Mouse (Mus musculus) gastrocnemius, postnatal 14 days (tissue): ENCODE data around the gene Sh3pxd2a. TPM values are rescaled to one million over a fixed set of nuclear protein-coding genes. Genes with fewer than 3 reads are reported as not detected.
A peak's percentile ranks its signal among the peaks of the same experiment; 100 is the strongest.

Source experiments
- DNase-seq: peaks from one replicate; pipeline ENCODE4 v3.0.0; 2021; ENCODE audit warnings: mixed read lengths
- intact Hi-C: fragments of 180-260 bp; cut with DNase I; formaldehyde crosslinking; loops from one replicate; pipeline ENCODE4 v1.15.1; 2025; ENCODE audit warnings: low total_unique reads
- total RNA-seq, 2 experiments: library from RNA; stranded (reverse); gene quantifications; 2 replicates each; pipeline ENCODE4 v1.2.3; 2021

Gene Sh3pxd2a
- total RNA-seq, 2 experiments from 2014 or later = 50.6 to 58.9 TPM

DNA sequence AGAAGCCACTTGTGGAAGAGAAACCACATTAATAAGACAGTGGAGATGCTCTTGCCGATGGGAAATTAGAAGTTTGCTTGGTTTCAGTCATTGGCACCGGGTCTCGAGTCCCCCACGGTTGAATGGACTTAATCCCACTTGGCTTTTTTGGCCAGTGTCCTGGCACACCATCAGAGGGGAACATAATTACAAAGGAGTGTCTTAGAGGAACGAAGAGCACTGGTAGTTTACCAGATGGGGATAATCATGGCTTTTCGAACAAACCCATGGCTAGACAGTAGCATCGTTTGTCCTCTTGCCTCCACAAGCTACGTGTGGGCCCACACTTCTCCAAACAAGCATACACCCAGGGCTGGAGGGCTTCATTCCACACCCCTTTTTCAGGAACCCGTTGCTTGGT is 33.1 kb upstream of the Sh3pxd2a start:
- intact Hi-C loops = loop anchor here (2.0 to 10.0 kb wide), 2 partner anchors 139 to 233 kb away; no protein-coding TSS in a partner anchor
- DNase-seq = no peak

DNA sequence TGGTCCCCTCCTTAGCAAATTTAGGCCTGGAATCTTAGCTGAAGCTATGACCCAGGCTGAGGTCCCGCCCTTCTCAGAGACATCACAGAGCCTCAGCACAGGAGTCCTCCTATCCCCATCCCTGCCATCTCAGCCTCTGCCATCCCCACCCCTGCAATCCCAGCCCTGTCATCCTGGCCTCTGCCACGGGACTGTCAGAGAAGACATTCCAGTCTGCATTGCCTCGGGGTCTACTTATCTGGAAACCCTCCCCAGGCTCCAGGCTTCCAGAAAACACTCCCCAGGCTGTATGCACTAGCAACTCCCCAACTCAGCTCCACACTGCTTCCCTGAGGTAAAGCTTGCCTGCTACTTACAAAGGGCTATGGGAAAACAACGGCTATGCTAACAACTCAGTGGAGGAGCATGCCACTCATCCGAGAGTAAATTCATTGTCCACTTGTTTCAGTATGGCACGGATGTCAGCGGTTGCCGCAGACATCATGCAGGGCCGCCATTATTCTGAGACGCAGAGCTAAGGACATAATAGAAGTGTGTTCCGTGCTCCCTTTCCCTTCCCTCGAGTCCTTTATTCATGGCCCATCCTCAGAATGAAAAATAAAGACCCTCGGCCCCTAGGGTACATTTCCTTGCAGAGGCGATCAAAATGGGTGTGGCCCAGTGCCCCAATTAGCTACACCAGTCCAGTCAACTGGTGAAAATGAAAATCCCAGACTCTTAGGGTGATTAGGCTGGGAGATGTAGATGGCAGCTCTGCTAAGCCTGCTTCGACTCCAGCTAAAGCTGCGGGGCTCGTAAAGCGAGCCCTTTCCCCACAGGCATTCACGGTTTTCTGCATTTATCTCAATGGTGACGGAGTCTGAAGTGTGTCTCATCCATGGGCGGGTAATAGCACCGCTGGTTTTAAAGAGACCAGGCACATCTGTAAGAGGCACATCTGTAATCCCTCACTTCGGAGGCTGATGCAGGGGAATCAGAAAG is 29.1 kb upstream of the Sh3pxd2a start:
- no peak for DNase-seq
- intact Hi-C loops = loop anchor here (10.0 kb wide), 1 partner anchor 229 kb away; no protein-coding TSS in a partner anchor

DNA sequence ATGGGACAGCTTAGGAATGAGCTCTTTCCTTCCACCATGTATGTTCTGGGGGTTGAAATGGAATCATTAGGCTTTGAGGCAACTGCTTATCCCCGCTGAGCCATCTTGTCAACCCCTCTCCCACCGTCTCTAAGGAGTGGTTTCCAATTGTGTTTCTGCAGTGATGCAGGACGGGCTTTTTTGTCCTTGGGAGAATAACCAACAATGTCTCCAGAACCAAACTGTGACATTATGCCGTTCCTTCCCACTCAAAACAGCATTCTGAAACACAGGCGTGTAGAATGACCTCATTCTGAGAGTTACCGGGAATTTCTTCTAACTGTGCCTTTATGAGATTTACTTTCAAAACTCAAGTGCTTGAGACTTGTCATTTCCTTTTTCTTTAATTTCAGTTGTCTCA is 28.2 kb upstream of the Sh3pxd2a start:
- DNase-seq = no peak
- intact Hi-C loops = loop anchor here (10.0 kb wide), 1 partner anchor 228 kb away; no protein-coding TSS in a partner anchor

DNA sequence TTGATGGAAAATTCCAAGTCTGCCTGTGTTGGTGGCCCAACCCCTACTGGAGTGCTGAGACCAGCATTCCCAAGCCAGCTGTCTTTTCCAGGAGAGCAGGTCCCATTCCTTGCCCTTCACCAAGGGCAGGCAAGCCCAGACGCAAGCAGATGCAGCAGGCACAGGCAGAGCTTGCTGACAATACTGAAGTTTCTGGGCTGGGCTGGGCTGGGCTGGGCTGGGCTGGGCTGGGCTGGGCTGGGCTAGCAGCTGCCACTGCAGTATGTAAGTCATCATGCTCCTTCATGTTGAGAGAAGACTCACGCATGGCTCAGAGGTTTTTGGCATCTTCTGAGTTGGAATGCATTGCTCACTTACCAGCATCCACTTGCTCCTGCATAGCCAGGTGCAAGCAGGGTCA is 27.7 kb upstream of the Sh3pxd2a start:
- no peak for DNase-seq
- intact Hi-C loops = loop anchor here (10.0 kb wide), 1 partner anchor 227 kb away; no protein-coding TSS in a partner anchor

DNA sequence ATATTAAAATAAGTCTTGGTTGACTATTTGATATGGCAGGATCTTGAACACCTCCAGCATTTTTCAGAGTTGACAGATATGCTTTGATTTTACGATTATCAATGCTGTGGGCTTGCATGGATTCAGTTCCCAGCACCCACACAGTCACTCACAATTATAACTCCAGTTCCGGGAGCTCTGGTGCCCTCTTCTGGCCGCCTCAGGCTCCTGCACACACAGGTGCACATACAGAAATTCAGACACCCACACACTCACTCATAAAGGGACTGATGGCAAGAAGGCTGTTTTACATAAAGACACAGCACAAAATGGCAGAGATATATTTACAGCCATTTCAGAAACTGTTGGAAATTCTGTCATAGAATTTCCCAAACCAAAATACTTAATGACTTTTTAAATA is 25.0 kb upstream of the Sh3pxd2a start:
- intact Hi-C loops = no loop called here
- DNase-seq = no peak

DNA sequence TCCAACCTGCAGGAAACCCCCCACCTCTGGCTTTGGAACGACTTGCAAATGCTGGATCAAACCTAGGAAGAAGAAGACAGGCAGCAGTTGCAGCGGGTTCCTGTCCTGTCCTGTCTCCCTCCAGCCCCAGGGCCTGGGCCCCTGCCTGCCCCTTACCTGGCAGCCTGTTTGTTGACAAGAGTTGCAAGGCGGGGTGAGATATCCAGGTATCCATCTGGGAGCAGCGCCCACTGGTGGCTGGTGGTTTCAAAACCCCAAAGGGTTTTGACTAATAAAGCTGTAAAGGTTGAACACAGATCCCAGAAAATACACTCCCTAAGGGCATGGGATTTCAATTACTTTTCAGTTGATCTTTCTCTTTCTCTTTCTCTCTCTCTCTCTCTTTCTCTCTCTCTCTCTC is 24.0 kb upstream of the Sh3pxd2a start:
- intact Hi-C loops = no loop called here
- no peak for DNase-seq

DNA sequence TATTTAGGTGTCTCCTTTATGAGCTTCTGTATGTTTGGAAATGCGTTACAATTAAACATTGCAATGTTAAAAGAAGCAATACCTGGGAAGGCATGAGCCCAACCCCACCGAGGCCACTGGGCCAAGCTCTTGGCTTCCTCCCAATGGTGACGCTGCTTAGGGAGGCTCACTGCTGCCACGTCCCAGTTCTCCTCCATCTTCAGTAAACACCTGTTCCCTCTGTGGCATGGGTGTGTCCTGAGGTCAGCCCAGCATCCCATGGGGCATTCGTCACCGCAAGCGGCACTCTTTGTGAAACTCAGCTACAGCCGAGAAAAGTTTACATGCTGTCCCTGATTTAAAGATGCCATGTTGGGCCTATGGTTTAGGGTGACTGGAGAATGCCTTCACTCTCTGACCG is 23.4 kb upstream of the Sh3pxd2a start:
- intact Hi-C loops = no loop called here
- DNase-seq = no peak

DNA sequence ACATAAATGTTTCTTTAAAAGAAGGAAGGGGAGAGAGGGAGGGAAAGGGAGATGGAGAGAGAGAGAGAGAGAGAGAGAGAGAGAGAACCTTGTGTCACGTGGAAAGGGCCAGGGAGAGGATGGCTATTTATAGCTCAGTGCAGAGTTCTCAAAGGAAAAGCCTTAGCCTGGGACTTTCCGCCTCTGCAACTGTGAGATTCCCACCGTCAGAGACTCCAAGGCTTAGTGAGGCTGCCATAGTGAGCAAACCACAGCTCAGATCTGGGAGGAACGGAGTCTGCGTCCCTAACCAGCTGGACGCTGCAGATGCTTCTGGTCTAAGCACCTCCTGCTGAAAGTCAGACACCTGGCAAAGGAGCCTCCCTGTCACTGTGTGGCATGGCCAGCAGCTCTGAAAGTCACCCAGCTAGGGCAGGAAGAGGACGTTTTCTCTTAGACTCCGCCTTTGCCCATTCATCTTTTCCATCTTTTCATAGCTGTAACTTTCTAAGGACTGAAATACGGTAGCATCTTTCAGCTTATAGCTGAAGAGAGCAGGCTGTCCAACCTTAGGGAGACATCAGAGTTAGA is 21.9 kb upstream of the Sh3pxd2a start:
- intact Hi-C loops = no loop called here

DNA sequence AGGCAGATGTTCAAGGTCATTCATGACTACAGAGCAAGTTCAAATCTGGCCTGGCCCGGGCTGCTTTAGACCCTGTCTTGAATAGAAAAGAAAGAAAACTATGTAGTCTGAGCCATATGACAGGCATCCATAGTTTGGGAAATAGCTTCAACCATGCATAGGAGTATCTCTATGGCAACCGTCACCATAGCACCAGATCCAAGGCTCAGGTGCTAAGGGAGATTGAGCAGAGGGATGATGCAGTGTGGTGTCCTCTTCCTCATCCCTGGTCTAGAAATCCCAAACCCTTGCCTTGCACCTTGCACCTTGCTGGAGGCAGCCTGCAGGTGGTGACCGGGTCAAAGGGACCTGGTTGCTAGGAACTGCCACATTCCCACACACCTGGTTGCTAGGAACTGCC is 19.9 kb upstream of the Sh3pxd2a start:
- intact Hi-C loops = no loop called here
- DNase-seq = no peak

More for the DNA sequence above, 21.9 kb upstream of the Sh3pxd2a start:
- peak; percentile 21 for DNase-seq

DNA sequence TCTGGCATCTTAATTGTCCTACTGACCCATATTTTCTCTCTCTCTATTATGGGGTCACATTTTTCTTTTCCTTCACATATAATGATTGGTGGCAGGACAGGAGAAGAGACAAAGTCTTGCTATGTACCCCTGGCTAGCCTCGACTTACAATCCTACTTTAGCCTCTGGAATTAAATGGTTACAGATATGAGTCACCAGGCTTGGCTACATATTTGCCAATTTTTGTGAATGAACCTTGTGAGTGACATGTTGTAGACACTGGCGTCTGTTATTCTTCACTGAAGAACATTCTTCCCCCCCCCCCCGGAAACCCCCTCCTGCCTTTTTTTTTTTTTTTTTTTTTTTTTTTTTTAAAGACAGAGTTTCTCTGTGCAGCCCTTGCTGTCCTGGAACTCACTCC is 19.1 kb upstream of the Sh3pxd2a start:
- DNase-seq = no peak
- intact Hi-C loops = no loop called here

DNA sequence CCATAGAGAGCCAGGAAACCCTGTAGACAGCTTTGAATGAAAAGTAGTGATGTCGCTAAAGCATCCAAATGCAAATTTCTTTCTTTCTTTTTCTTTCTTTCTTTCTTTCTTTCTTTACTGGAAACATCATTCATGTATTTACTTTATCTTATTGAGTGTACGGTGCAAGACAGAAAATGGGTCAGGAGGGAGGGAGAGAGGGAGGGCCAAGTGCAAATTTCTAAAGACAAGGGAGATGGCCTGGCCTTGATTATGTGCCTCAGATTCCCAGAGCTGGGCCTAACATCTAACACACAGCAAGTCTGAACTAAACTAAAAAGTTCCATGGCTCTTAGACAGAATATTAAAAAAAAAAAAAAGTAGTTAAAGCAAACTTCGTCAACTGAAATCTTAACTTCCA is 9.3 kb upstream of the Sh3pxd2a start:
- no peak for DNase-seq
- intact Hi-C loops = loop anchor here (5.0 kb wide), 1 partner anchor 96 kb away; no protein-coding TSS in a partner anchor

DNA sequence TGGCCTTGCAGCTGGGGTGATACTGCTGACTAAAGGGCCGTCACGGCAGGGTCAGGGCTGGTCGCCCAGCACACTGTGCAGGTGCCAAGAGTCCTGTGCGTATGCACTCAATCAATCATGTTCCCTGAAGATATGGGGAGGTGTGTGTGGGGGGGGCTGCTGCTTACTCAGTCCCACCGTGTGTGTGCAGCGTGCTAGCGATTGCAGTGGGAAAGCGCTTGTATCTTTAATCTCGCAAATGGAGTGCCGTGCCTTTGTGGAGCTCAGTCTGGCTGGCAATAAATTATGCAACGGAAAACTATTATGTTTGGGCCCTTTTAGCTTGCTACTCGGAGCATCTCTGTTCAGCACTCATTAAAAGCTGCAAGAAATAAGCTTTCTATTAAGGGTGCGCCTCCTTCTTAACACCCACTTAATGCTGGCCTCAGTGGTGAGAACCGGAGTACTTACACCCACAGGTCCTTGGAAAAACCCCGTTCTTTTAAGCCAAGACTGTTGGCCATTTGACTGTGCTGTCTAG is 8.7 kb upstream of the Sh3pxd2a start:
- DNase-seq = peak; percentile 62
- intact Hi-C loops = loop anchor here (5.0 kb wide), 1 partner anchor 96 kb away; no protein-coding TSS in a partner anchor

DNA sequence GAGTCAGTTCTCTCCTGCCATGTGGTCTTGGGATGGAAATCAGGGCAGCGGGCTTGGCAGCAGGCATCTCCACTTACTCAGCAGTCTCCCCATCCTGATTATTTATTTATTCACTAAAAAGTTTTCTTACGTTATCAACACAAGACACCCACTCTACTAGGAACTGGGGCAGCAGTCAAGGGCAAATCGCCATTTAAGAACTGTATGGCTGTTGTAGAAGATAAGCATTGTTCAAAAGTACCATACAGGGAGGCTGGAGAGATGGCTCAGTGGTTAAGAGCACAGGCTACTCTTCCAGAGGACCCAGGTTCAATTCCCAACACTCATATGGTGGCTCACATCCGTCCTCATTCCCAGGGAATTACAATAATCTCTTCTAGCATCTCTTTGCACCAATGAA is 7.6 kb upstream of the Sh3pxd2a start:
- intact Hi-C loops = loop anchor here (5.0 kb wide), 1 partner anchor 95 kb away; no protein-coding TSS in a partner anchor
- no peak for DNase-seq

DNA sequence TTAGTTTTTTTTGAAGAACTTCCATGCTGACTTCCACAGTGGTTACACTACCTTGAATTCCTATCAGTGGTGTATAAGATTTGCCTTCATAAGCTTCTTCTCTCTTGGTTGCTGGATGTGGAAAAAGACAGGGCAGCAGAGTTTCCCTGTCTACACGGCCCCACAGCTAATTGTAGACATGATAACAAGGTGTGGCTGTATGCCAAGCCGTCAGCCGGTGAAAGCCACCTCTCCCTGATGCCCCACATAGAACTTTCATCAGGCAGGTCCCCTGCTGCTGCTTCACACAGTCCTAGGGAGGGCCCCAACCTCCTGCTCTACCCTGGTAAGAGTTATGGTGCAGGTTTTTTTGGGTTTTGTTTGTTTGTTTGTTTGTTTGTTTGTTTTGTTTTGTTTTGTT is 4.5 kb upstream of the Sh3pxd2a start:
- intact Hi-C loops = no loop called here

DNA sequence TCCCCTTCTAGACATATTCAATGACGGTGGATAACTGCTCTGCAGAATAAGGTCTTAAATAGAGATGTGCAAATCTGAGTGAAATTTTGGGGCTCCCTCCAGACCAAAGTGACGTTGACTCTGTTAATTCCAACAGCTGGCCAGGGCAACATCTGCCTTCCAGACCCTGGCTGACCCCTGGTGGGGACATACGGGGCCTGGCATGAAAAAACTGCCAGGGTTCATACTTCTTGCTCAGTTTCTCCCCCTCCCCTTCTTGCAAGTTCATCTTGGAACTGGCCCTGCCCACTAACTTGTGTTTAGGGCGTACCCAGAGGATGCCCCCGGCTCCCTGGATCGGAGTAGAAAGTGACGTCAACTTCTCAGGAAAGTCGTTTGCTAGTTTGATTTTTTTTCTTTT is 2.6 kb upstream of the Sh3pxd2a start:
- DNase-seq = no peak
- intact Hi-C loops = no loop called here

More for the DNA sequence above, 4.5 kb upstream of the Sh3pxd2a start:
- DNase-seq = no peak

DNA sequence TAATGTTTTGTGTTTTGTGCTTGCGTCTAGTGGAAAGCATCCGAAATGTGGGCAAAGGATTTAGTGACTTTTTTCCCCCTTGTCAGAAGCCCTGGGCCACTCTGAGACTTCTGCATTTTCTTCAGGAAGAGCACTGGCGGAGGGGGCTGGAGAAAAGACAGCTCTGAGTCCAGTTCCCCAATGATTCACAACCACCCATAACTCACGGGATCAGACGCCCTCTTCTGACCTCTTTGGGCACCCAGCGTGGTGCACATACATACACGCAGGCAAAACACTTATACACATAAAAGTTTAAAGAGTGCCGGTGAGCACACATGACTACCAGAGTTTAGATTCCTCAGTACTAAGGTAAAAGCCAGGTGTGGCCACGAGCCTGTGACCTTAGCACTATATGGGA is 1.3 kb upstream of the Sh3pxd2a start:
- intact Hi-C loops = loop anchor here (2.0 kb wide), 1 partner anchor 109 kb away; no protein-coding TSS in a partner anchor
- no peak for DNase-seq

DNA sequence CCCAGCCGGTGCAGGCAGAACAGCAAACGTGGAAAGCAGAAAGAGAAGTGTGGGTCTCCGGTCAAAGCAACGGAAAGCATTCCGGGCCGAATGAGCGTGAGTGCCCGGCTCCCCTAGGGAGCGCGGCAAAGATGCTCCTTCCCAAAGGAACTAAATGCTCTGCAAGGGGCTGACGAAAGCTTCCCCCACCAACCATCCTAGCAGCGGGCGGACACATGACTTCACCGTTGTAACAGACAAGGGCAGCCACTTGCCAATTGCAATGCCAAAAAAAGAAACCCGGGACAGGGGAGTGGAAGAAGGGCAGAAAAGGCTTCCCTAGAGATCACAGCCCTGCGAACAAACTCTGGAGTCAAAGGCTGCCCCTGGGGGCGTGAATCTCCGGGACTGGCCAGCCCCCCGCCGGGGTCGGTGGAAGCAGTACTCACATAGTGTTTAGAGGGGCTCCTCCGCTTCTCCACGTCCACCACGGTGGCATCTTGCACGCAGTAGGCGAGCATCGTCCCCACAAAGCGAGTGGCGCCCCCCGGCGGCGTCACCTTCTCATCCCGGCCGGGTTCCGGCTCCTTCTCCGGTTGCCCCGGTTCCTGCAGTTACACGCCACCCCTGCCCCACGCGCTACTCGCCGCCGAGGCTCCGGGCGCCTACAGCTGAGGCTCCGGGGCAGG is 431 bp downstream of the Sh3pxd2a start:
- peak; percentile 90 for DNase-seq
- intact Hi-C loops = loop anchor here (2.0 kb wide), 1 partner anchor 107 kb away; no protein-coding TSS in a partner anchor

DNA sequence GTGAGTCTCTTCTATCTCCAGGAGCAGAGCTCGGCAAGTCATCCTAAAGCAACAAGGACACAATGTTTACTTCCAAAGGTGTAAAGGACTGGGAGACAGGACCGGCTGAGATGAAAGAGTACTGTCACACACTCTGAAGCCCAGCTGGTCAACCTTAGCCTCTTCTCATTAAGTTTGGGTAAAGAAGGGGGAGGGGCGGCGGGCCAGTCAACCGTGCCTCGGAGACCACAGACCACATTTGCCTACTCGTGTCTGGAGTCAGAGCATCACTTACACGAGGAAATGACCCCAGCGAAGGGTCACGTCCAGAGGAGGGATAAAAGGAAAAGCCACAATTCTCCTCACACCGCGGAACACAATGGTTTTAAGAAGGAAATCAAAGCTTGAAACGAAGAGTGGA is 995 bp downstream of the Sh3pxd2a start:
- intact Hi-C loops = no loop called here
- DNase-seq = no peak

DNA sequence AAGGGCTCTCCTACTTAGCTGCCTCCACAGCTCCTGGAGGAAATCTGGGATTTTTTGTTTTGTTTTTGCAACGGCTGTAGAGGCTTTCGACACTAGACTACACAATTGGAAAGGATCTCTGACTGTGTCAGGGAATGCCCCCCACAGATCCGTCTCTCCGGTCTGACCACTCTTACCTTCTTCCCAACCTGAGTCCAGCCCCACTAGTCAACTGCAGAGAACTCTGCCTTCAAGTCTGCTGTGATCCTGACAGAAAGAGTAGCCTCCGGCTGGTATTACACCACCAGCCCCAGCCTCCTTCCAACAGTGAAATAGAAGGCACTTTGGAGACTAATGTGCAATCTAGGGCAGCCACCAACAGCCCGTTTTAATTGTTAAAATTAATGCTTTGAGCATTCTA is 1.5 kb downstream of the Sh3pxd2a start:
- intact Hi-C loops = no loop called here
- no peak for DNase-seq

DNA sequence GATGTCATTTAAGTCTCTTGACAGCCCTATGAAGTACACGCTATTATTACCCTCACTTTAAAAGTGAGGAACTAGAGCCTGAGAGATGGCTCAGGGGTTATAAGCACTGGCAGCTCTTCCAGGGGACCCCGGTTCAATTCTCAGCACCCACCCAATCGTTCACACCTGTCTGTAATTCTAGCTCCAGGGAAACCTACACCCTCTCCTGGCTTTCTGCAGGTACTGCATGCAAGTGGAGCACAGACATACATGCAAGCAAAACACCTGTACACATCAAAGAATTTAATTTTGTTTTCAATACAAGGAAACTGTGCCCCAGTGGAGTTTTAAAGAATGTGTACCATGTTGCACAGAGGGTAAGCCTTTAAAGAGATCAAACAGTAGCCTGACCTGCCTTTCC is 2.4 kb downstream of the Sh3pxd2a start:
- DNase-seq = no peak
- intact Hi-C loops = no loop called here
